In genomic region chr17:48090305-48090704, GRCm38 (mm10) we compare ENCODE assay signal across 34 mouse cellular contexts. TPM values are rescaled to one million over a fixed set of nuclear protein-coding genes. Genes with fewer than 3 reads are reported as not detected.
DNase-seq lines count a peak whose midpoint lies in the region; ATAC-seq lines count a peak whose summit lies in the region.
"Had no signal": no experiment of that assay in that cellular context is flagged by ENCODE, and none has a peak within 500 bp of the region (broad histone marks: within the 10 kb centered on the region; RNA-seq: fewer than 3 reads in every experiment).

No protein-coding gene starts in this region.

- H3K9ac ChIP-seq in midbrain, embryonic 11.5 days (ENCODE audit: low read length), result no peak overlapping the region
- no peak overlapping the region for H3K9ac ChIP-seq in midbrain, embryonic 15.5 days
- no peak overlapping the region for H3K9ac ChIP-seq in midbrain, embryonic 14.5 days (replicated peaks; ENCODE audit: low read length)
- H3K9ac ChIP-seq: embryonic facial prominence, embryonic 13.5 days; forebrain, embryonic 15.5 days; heart, embryonic 12.5 days; limb, embryonic 15.5 days; liver, embryonic 14.5 days; lung, embryonic 14.5 days had no signal

- ATAC-seq in midbrain, embryonic 11.5 days (ENCODE audit: low FRiP score), result 0 out of 2 replicates have a peak, but pooled peaks have one; percentile 22
- no peak for ATAC-seq in midbrain, embryonic 15.5 days (replicated peaks)
- no peak for ATAC-seq in midbrain, embryonic 14.5 days (ENCODE audit: low FRiP score, low TSS enrichment)
- ATAC-seq: activated CD4-positive, CD25-positive, alpha-beta regulatory T cell, adult 4 months; forebrain, embryonic 15.5 days; intestine, postnatal 0 days had no signal

- no peak overlapping the region for H3K4me2 ChIP-seq in midbrain, embryonic 11.5 days
- no peak overlapping the region for H3K4me2 ChIP-seq in midbrain, embryonic 15.5 days
- H3K4me2 ChIP-seq in midbrain, embryonic 14.5 days (ENCODE audit: low read length), result no peak overlapping the region
- H3K4me2 ChIP-seq: embryonic facial prominence, embryonic 13.5 days; forebrain, embryonic 15.5 days; heart, embryonic 12.5 days; limb, embryonic 15.5 days; lung, embryonic 14.5 days had no signal

- H3K9me3 ChIP-seq in midbrain, embryonic 11.5 days (ENCODE audit: control insufficient read depth, low read length), result peaks cover 4% of the 10 kb centered on the region; the same call in 1 of the 2 replicates
- no peaks in the 10 kb centered on the region for H3K9me3 ChIP-seq in midbrain, embryonic 15.5 days
- H3K9me3 ChIP-seq in midbrain, embryonic 14.5 days (ENCODE audit: control insufficient read depth, low read length), result no peaks in the 10 kb centered on the region
- H3K9me3 ChIP-seq: embryonic facial prominence, embryonic 13.5 days; forebrain, embryonic 15.5 days; limb, embryonic 15.5 days had no signal

- no peaks in the 10 kb centered on the region for H3K36me3 ChIP-seq in midbrain, embryonic 11.5 days (ENCODE audit: control insufficient read depth, insufficient read depth, low read length)
- H3K36me3 ChIP-seq in midbrain, embryonic 15.5 days (replicated peaks), result no peaks in the 10 kb centered on the region
- no peaks in the 10 kb centered on the region for H3K36me3 ChIP-seq in midbrain, embryonic 14.5 days (ENCODE audit: control insufficient read depth, insufficient read depth, low read length)
- H3K36me3 ChIP-seq: embryonic facial prominence, embryonic 13.5 days; forebrain, embryonic 15.5 days; heart, embryonic 12.5 days; limb, embryonic 15.5 days had no signal

- 69% methylated on average over 12 of the region's 12 CpGs for WGBS in midbrain, embryonic 11.5 days
- 45% methylated on average over 12 of the region's 12 CpGs for WGBS in midbrain, embryonic 15.5 days
- WGBS in midbrain, embryonic 14.5 days, result 39% methylated on average over 12 of the region's 12 CpGs

- peak; percentile 83 for DNase-seq in heart, adult 11 months
- DNase-seq in heart, postnatal 36 days, result no peak
- no peak for DNase-seq in midbrain, embryonic 11.5 days (ENCODE audit: low spot score, missing footprints)
- DNase-seq in midbrain, embryonic 14.5 days, result no peak
- no peak for DNase-seq in urinary bladder, postnatal 25 days (ENCODE audit: low spot score)
- DNase-seq in adrenal gland, adult 2 months, result no peak
- DNase-seq: adrenal gland, postnatal 14 days; cerebellum, adult 9-11 months; gastrocnemius, postnatal 14 days; heart, adult 18-20 months; heart, postnatal 10 days; layer of hippocampus, adult 9-11 months; lung, embryonic 14.5 days; right cerebral cortex, postnatal 25 days; spleen, adult 18-20 months; thymus, postnatal 14 days had no signal

- H3K4me1 ChIP-seq in midbrain, embryonic 11.5 days (ENCODE audit: control insufficient read depth, insufficient read depth, low read length), result peaks cover 3% of the 10 kb centered on the region; the same call in 1 of the 2 replicates
- peaks cover 3% of the 10 kb centered on the region for H3K4me1 ChIP-seq in midbrain, embryonic 15.5 days
- H3K4me1 ChIP-seq in midbrain, embryonic 14.5 days (ENCODE audit: control insufficient read depth, insufficient read depth, low read length), result peaks cover 2% of the 10 kb centered on the region; the same call in 1 of the 2 replicates

- intact Hi-C loops in heart, postnatal 36 days (cut with DNase I), result no loop called here

- no peak overlapping the region for H3K4me3 ChIP-seq in midbrain, embryonic 11.5 days (ENCODE audit: low read depth, low read length)
- no peak overlapping the region for H3K4me3 ChIP-seq in midbrain, embryonic 15.5 days
- H3K4me3 ChIP-seq in midbrain, embryonic 14.5 days (replicated peaks; ENCODE audit: low read depth, low read length), result no peak overlapping the region
- H3K4me3 ChIP-seq: embryonic facial prominence, embryonic 13.5 days; erythroblast, embryonic 14.5 days; forebrain, embryonic 15.5 days; heart, embryonic 12.5 days; left cerebral cortex, adult 2 months; limb, embryonic 15.5 days had no signal

- H3K27ac ChIP-seq in midbrain, embryonic 11.5 days (ENCODE audit: low read depth, low read length), result no peak overlapping the region
- H3K27ac ChIP-seq in midbrain, embryonic 15.5 days, result no peak overlapping the region
- H3K27ac ChIP-seq in midbrain, embryonic 14.5 days (replicated peaks; ENCODE audit: low read depth, low read length), result 0 out of 2 replicates have a peak overlapping the region, but pooled peaks have one; percentile 13
- H3K27ac ChIP-seq: embryonic facial prominence, embryonic 13.5 days; forebrain, embryonic 15.5 days; left cerebral cortex, adult 2 months; limb, embryonic 15.5 days; liver, embryonic 14.5 days had no signal

- peaks cover 17% of the 10 kb centered on the region for H3K27me3 ChIP-seq in midbrain, embryonic 11.5 days (ENCODE audit: control insufficient read depth, insufficient read depth, low read length)
- peaks cover 18% of the 10 kb centered on the region for H3K27me3 ChIP-seq in midbrain, embryonic 15.5 days (replicated peaks)
- H3K27me3 ChIP-seq in midbrain, embryonic 14.5 days (ENCODE audit: control insufficient read depth, insufficient read depth, low read length), result peaks cover 17% of the 10 kb centered on the region

RNA-seq across cellular contexts. Expression of gene 1700067P10Rik, which starts 1.2 kb away (rescaled TPM):
- total RNA-seq in heart, postnatal 36 days (2021), result not detected
- not detected in 2 replicates for polyA plus RNA-seq in midbrain, embryonic 11.5 days (2014; fragmentation: Nextera tagmentation; extraction: Ambion mirVana)
- polyA plus RNA-seq in midbrain, embryonic 15.5 days (2015; fragmentation: Nextera tagmentation; extraction: Ambion mirVana), result 0.22 TPM in 1 of 2 replicates, not detected in the other
- not detected in 2 replicates for polyA plus RNA-seq in midbrain, embryonic 14.5 days (2014; fragmentation: Nextera tagmentation; extraction: Ambion mirVana)
- total RNA-seq in adrenal gland, adult 2 months (2021), result not detected
- not detected in 2 replicates for polyA plus RNA-seq in adrenal gland, adult 2 months (2012; rRNA removed)
- total RNA-seq: adrenal gland, postnatal 14 days; gastrocnemius, postnatal 14 days; heart, adult 18-20 months; heart, postnatal 10 days; left cerebral cortex, adult 2 months; left cerebral cortex, postnatal 36 days; megakaryocyte, adult 5-6 weeks; MEL; monocyte, adult 5-6 weeks had no signal
- polyA plus RNA-seq: activated CD4-positive, CD25-positive, alpha-beta regulatory T cell, adult 4 months; C2C12; embryonic facial prominence, embryonic 13.5 days; forebrain, embryonic 15.5 days; heart, embryonic 12.5 days; intestine, postnatal 0 days; kidney, embryonic 16.5 days; large intestine, adult 2 months; limb, embryonic 15.5 days; liver, embryonic 14.5 days; lung, embryonic 14.5 days; neural tube, embryonic 11.5 days had no signal

RNA-seq across cellular contexts. Expression of gene 1700122O11Rik, which starts 52.2 kb away (rescaled TPM):
- total RNA-seq in heart, postnatal 36 days (2021), result not detected
- not detected in 2 replicates for polyA plus RNA-seq in midbrain, embryonic 11.5 days (2014; fragmentation: Nextera tagmentation; extraction: Ambion mirVana)
- not detected in 2 replicates for polyA plus RNA-seq in midbrain, embryonic 15.5 days (2015; fragmentation: Nextera tagmentation; extraction: Ambion mirVana)
- not detected in 2 replicates for polyA plus RNA-seq in midbrain, embryonic 14.5 days (2014; fragmentation: Nextera tagmentation; extraction: Ambion mirVana)
- not detected for total RNA-seq in adrenal gland, adult 2 months (2021)
- polyA plus RNA-seq in adrenal gland, adult 2 months (2012; rRNA removed), result not detected in 2 replicates
- total RNA-seq: adrenal gland, postnatal 14 days; gastrocnemius, postnatal 14 days; heart, adult 18-20 months; heart, postnatal 10 days; left cerebral cortex, adult 2 months; left cerebral cortex, postnatal 36 days; megakaryocyte, adult 5-6 weeks; MEL; monocyte, adult 5-6 weeks had no signal
- polyA plus RNA-seq: activated CD4-positive, CD25-positive, alpha-beta regulatory T cell, adult 4 months; C2C12; embryonic facial prominence, embryonic 13.5 days; erythroblast, embryonic 14.5 days; forebrain, embryonic 15.5 days; heart, embryonic 12.5 days; intestine, postnatal 0 days; kidney, embryonic 16.5 days; large intestine, adult 2 months; limb, embryonic 15.5 days; liver, embryonic 14.5 days; lung, embryonic 14.5 days; neural tube, embryonic 11.5 days had no signal

RNA-seq across cellular contexts. Expression of gene 9830107B12Rik, which starts 55.8 kb away (rescaled TPM):
- under 1 TPM in 1 of 2 experiments, not detected in 1; 0.17 TPM for total RNA-seq in heart, postnatal 36 days (2021)
- polyA plus RNA-seq in midbrain, embryonic 11.5 days (2014; fragmentation: Nextera tagmentation; extraction: Ambion mirVana), result not detected in 2 replicates
- not detected in 2 replicates for polyA plus RNA-seq in midbrain, embryonic 15.5 days (2015; fragmentation: Nextera tagmentation; extraction: Ambion mirVana)
- polyA plus RNA-seq in midbrain, embryonic 14.5 days (2014; fragmentation: Nextera tagmentation; extraction: Ambion mirVana), result not detected in 2 replicates
- total RNA-seq in adrenal gland, adult 2 months (2021), result not detected
- not detected in 2 replicates for polyA plus RNA-seq in adrenal gland, adult 2 months (2012; rRNA removed)
- total RNA-seq: adrenal gland, postnatal 14 days; heart, adult 18-20 months; heart, postnatal 10 days; left cerebral cortex, adult 2 months; left cerebral cortex, postnatal 36 days; MEL had no signal
- polyA plus RNA-seq: activated CD4-positive, CD25-positive, alpha-beta regulatory T cell, adult 4 months; C2C12; embryonic facial prominence, embryonic 13.5 days; erythroblast, embryonic 14.5 days; forebrain, embryonic 15.5 days; heart, embryonic 12.5 days; intestine, postnatal 0 days; kidney, embryonic 16.5 days; limb, embryonic 15.5 days; lung, embryonic 14.5 days; neural tube, embryonic 11.5 days had no signal
